Mouse (Mus musculus) embryo, embryonic 9.5 days (tissue): ENCODE measurements around the gene Git2.

Experiments
- DNase-seq: peaks from one replicate; pipeline ENCODE4 v3.0.0-alpha.2; 2017; ENCODE audit errors: extremely low spot score

Gene Git2

GRCm38 (mm10) chr5:114720784-114721183 is 54.5 kb downstream of the Git2 start:
- no peak for DNase-seq

- no peak for DNase-seq
Measured at GRCm38 (mm10) chr5:114719928-114720270, 55.4 kb downstream of the Git2 start.

- no peak for DNase-seq
Measured at GRCm38 (mm10) chr5:114719003-114719927, 56.1 kb downstream of the Git2 start.

GRCm38 (mm10) chr5:114718483-114718882 is 56.8 kb downstream of the Git2 start:
- no peak for DNase-seq

- no peak for DNase-seq
Measured at GRCm38 (mm10) chr5:114717937-114718336, 57.4 kb downstream of the Git2 start.

GRCm38 (mm10) chr5:114717292-114717691 is 58.0 kb downstream of the Git2 start:
- no peak for DNase-seq

GRCm38 (mm10) chr5:114714551-114714950 is 60.8 kb downstream of the Git2 start:
- no peak for DNase-seq

GRCm38 (mm10) chr5:114709357-114709756 is 66.0 kb downstream of the Git2 start:
- DNase-seq: no peak

GRCm38 (mm10) chr5:114708491-114708890 is 66.8 kb downstream of the Git2 start:
- DNase-seq: no peak

- DNase-seq: peak; percentile 97
Measured at GRCm38 (mm10) chr5:114707265-114708068, 67.8 kb downstream of the Git2 start, which contains the start of gene Tchp. Tchp (plus strand) TSS chr5:114707760.

GRCm38 (mm10) chr5:114702403-114703392 is 72.6 kb downstream of the Git2 start:
- DNase-seq: peak; percentile 52

GRCm38 (mm10) chr5:114699015-114699414 is 76.3 kb downstream of the Git2 start:
- no peak for DNase-seq

- no peak for DNase-seq
Measured at GRCm38 (mm10) chr5:114698044-114698746, 77.1 kb downstream of the Git2 start.

GRCm38 (mm10) chr5:114696939-114697338 is 78.4 kb downstream of the Git2 start:
- no peak for DNase-seq

GRCm38 (mm10) chr5:114695775-114696174 is 79.5 kb downstream of the Git2 start:
- DNase-seq: no peak

- DNase-seq: peak; percentile 91
Measured at GRCm38 (mm10) chr5:114690633-114691567, 84.4 kb downstream of the Git2 start, which contains the start of gene Gltp. Gltp (minus strand) TSS chr5:114690984.

- no peak for DNase-seq
Measured at GRCm38 (mm10) chr5:114689700-114690366, 85.5 kb downstream of the Git2 start.

- no peak for DNase-seq
Measured at GRCm38 (mm10) chr5:114688703-114689102, 86.6 kb downstream of the Git2 start.

- DNase-seq: no peak
Measured at GRCm38 (mm10) chr5:114687901-114688300, 87.4 kb downstream of the Git2 start.
